Mouse (Mus musculus): ENCODE data around the gene Lhfpl5.
"Not testable (repeated sequence)": the region's sequence is repeated elsewhere in the genome, so short reads cannot be mapped to it uniquely, and the experiment has no call there.

Lhfpl5 gene

GRCm38 (mm10) chr17:28575244-28576125, at the start of gene Lhfpl5:
Gene Lhfpl5 (plus strand): TSS chr17:28575641.
- no peak for DNase-seq (ENCODE audit: low read depth, low spot score)

- DNase-seq (ENCODE audit: low read depth, low spot score): no peak
Measured at GRCm38 (mm10) chr17:28527184-28528042, 48.0 kb upstream of the Lhfpl5 start.

- peak; percentile 70 for DNase-seq (ENCODE audit: low read depth, low spot score)
Measured at GRCm38 (mm10) chr17:28528043-28528351, 47.4 kb upstream of the Lhfpl5 start.

GRCm38 (mm10) chr17:28529116-28529515, 46.3 kb upstream of the Lhfpl5 start:
- DNase-seq (ENCODE audit: low read depth, low spot score): no peak

GRCm38 (mm10) chr17:28530506-28530905, 44.9 kb upstream of the Lhfpl5 start, which contains the start of gene Armc12:
Gene Armc12 (plus strand): TSS chr17:28530806.
- DNase-seq (ENCODE audit: low read depth, low spot score): no peak

GRCm38 (mm10) chr17:28531946-28532345, 43.5 kb upstream of the Lhfpl5 start:
- DNase-seq (ENCODE audit: low read depth, low spot score): no peak

GRCm38 (mm10) chr17:28532557-28532956, 42.9 kb upstream of the Lhfpl5 start:
- no peak for DNase-seq (ENCODE audit: low read depth, low spot score)

- DNase-seq (ENCODE audit: low read depth, low spot score): no peak
Measured at GRCm38 (mm10) chr17:28533327-28533726, 42.1 kb upstream of the Lhfpl5 start.

GRCm38 (mm10) chr17:28537881-28538280, 37.6 kb upstream of the Lhfpl5 start:
- DNase-seq (ENCODE audit: low read depth, low spot score): no peak

- no peak for DNase-seq (ENCODE audit: low read depth, low spot score)
Measured at GRCm38 (mm10) chr17:28546925-28547324, 28.5 kb upstream of the Lhfpl5 start.

GRCm38 (mm10) chr17:28548550-28548949, 26.9 kb upstream of the Lhfpl5 start:
- no peak for DNase-seq (ENCODE audit: low read depth, low spot score)

- no peak for DNase-seq (ENCODE audit: low read depth, low spot score)
Measured at GRCm38 (mm10) chr17:28549111-28549510, 26.3 kb upstream of the Lhfpl5 start, which contains the start of gene Clpsl2. Gene Clpsl2 (plus strand): TSS chr17:28549411.

GRCm38 (mm10) chr17:28553040-28553793, 22.2 kb upstream of the Lhfpl5 start:
- DNase-seq (ENCODE audit: low read depth, low spot score): peak; percentile 32

GRCm38 (mm10) chr17:28554021-28554420, 21.4 kb upstream of the Lhfpl5 start:
- DNase-seq (ENCODE audit: low read depth, low spot score): not testable (repeated sequence)

- DNase-seq (ENCODE audit: low read depth, low spot score): no peak
Measured at GRCm38 (mm10) chr17:28556635-28557396, 18.6 kb upstream of the Lhfpl5 start.

GRCm38 (mm10) chr17:28557772-28558171, 17.7 kb upstream of the Lhfpl5 start:
- no peak for DNase-seq (ENCODE audit: low read depth, low spot score)

GRCm38 (mm10) chr17:28560598-28560997, 14.8 kb upstream of the Lhfpl5 start, which contains the start of gene Clps:
Gene Clps (minus strand): TSS chr17:28560766.
- DNase-seq (ENCODE audit: low read depth, low spot score): no peak

- DNase-seq (ENCODE audit: low read depth, low spot score): no peak
Measured at GRCm38 (mm10) chr17:28561613-28562012, 13.8 kb upstream of the Lhfpl5 start.

GRCm38 (mm10) chr17:28565181-28565580, 10.3 kb upstream of the Lhfpl5 start:
- no peak for DNase-seq (ENCODE audit: low read depth, low spot score)

GRCm38 (mm10) chr17:28567541-28567940, 7.9 kb upstream of the Lhfpl5 start:
- DNase-seq (ENCODE audit: low read depth, low spot score): no peak

- DNase-seq (ENCODE audit: low read depth, low spot score): no peak
Measured at GRCm38 (mm10) chr17:28571868-28572267, 3.6 kb upstream of the Lhfpl5 start.

Measured in retina, adult 2 months (tissue).